Mouse (Mus musculus): ENCODE measurements around the gene 4930503E14Rik. TPM values are rescaled to one million over a fixed set of nuclear protein-coding genes. Genes with fewer than 3 reads are reported as not detected.
"Not testable (repeated sequence)": the region's sequence is repeated elsewhere in the genome, so short reads cannot be mapped to it uniquely, and the experiment has no call there.

4930503E14Rik gene
- not detected in 2 replicates for polyA plus RNA-seq (2015; fragmentation: Nextera tagmentation; extraction: Ambion mirVana)

DNA sequence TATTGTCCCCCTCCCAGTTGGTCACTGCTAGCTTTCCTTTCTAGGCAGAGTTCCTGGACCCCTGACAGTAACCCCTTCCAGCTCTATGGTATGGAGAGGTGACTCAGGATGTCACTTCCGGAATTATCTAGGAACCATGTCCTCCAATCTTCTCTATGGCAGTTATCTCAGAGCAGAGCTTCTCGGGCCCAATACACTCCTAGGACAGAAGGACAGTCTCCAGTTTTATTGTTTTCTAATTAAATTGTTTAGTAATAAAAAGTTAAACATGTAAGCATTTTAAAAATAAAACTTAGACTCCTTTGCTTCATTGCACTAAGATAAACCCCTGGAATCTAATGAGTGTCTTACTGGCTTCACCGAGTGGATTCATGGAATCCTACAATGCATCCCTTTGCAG, at the start of gene 4930503E14Rik:
Gene 4930503E14Rik (minus strand): TSS at position 101 of the 400 bp plus-strand sequence.
- not testable (repeated sequence) for H3K9me3 ChIP-seq; H3K27me3 ChIP-seq; H3K4me3 ChIP-seq; ATAC-seq (ENCODE audit: insufficient number of reproducible peaks, insufficient read depth, low FRiP score, low TSS enrichment, low read depth); H3K36me3 ChIP-seq; H3K4me1 ChIP-seq; H3K9ac ChIP-seq; H3K27ac ChIP-seq; H3K4me2 ChIP-seq
- WGBS = 86% methylated on average over 3 of the region's 3 CpGs

DNA sequence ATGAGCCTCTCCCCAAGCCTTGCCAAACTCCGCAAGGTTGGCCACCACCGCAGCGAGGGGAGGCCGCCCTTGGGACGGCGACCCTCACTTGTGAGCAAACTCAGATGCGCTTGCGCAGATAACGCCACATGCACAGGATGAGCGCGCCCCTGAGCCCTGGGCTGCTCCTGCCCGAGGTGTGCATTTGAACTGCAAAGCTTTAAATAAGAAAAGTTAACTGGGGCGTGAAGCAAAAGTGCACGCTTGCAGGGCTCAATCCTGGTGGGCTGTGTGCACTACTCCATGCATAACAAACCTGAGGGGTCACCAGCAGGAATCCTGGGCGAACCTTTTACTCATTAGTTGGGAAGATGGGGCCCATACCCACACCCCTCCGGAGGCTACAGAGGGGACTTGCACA, 35.0 kb upstream of the 4930503E14Rik start:
- Histone ChIP-seq H3K4me1 (no peaks in the 10 kb centered on the region), H3K27ac (no peak overlapping the region), H3K27me3 (no peaks in the 10 kb centered on the region), H3K4me2 (no peak overlapping the region), H3K36me3 (no peaks in the 10 kb centered on the region), H3K4me3 (no peak overlapping the region), H3K9me3 (0 out of 2 replicates have a peak, but pooled peaks cover 2% of the 10 kb centered on the region), H3K9ac (no peak overlapping the region)
- ATAC-seq (ENCODE audit: insufficient number of reproducible peaks, insufficient read depth, low FRiP score, low TSS enrichment, low read depth) = no peak
- 89% methylated on average over 16 of the region's 16 CpGs for WGBS

DNA sequence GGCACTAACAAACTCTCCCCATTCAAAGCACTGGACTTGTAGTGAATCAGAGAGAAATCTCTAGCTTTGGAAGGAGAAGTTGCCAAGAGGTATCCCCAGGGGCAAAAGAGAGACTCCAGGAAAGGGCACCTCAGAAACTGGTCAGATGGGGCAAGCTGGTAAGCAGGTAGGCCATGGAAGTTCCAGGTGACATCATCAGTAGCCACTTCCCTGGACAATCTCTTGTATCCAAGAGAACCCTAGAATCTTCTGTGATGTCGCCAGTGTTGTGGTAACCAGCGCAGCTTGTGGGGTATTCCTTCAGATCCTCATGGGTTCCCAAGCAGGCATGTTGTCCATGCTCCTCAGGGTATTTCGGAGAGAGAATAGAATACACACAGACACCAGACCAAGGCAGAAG, 15.7 kb downstream of the 4930503E14Rik start, which contains the start of gene Gm8212:
Gene Gm8212 (plus strand): TSS at position 301 of the 400 bp plus-strand sequence.
- 69% methylated on average over 2 of the region's 3 CpGs for WGBS
- ATAC-seq (ENCODE audit: insufficient number of reproducible peaks, insufficient read depth, low FRiP score, low TSS enrichment, low read depth); H3K4me1 ChIP-seq; H3K4me3 ChIP-seq; H3K9ac ChIP-seq; H3K9me3 ChIP-seq; H3K36me3 ChIP-seq; H3K4me2 ChIP-seq; H3K27me3 ChIP-seq; H3K27ac ChIP-seq: not testable (repeated sequence)

DNA sequence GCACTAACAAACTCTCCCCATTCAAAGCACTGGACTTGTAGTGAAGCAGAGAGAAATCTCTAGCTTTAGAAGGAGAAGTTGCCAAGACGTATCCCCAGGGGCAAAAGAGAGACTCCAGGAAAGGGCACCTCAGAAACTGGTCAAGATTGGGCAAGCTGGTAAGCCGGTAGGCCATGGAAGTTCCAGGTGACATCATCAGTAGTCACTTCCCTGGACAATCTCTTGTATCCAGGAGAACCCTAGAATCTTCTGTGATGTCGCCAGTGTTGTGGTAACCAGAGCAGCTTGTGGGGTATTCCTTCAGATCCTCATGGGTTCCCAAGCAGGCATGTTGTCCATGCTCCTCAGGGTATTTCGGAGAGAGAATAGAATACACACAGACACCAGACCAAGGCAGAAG, 89.5 kb downstream of the 4930503E14Rik start, which contains the start of gene Gm3327:
Gene Gm3327 (plus strand): TSS at position 301 of the 400 bp plus-strand sequence.
- 91% methylated on average over 4 of the region's 4 CpGs for WGBS
- not testable (repeated sequence) for H3K36me3 ChIP-seq; H3K9ac ChIP-seq; H3K4me3 ChIP-seq; H3K27ac ChIP-seq; H3K27me3 ChIP-seq; H3K4me2 ChIP-seq; H3K9me3 ChIP-seq; ATAC-seq (ENCODE audit: insufficient number of reproducible peaks, insufficient read depth, low FRiP score, low TSS enrichment, low read depth); H3K4me1 ChIP-seq

Other genes with a start within 250 kb of the 4930503E14Rik start
- not detected in 2 replicates for gene Ang6, start 211.0 kb downstream of the 4930503E14Rik start, polyA plus RNA-seq (2015; fragmentation: Nextera tagmentation; extraction: Ambion mirVana)
- not detected in 2 replicates for gene Ear2, start 110.6 kb downstream of the 4930503E14Rik start, polyA plus RNA-seq (2015; fragmentation: Nextera tagmentation; extraction: Ambion mirVana)
- gene Gm3327, start 89.4 kb downstream of the 4930503E14Rik start, polyA plus RNA-seq (2015; fragmentation: Nextera tagmentation; extraction: Ambion mirVana) = not detected in 2 replicates
- not detected in 2 replicates for gene Gm8212, start 15.6 kb downstream of the 4930503E14Rik start, polyA plus RNA-seq (2015; fragmentation: Nextera tagmentation; extraction: Ambion mirVana)
- not detected in 2 replicates for gene Gm8220, start 72.3 kb upstream of the 4930503E14Rik start, polyA plus RNA-seq (2015; fragmentation: Nextera tagmentation; extraction: Ambion mirVana)
- gene Gm5930, start 125.3 kb upstream of the 4930503E14Rik start, polyA plus RNA-seq (2015; fragmentation: Nextera tagmentation; extraction: Ambion mirVana) = not detected in 2 replicates
- gene Gm8229, start 152.1 kb upstream of the 4930503E14Rik start, polyA plus RNA-seq (2015; fragmentation: Nextera tagmentation; extraction: Ambion mirVana) = not detected in 2 replicates
- gene Gm3371, start 197.4 kb upstream of the 4930503E14Rik start, polyA plus RNA-seq (2015; fragmentation: Nextera tagmentation; extraction: Ambion mirVana) = not detected in 2 replicates
- gene Gm8232, start 220.4 kb upstream of the 4930503E14Rik start, polyA plus RNA-seq (2015; fragmentation: Nextera tagmentation; extraction: Ambion mirVana) = not detected in 2 replicates

Measured in embryonic facial prominence, embryonic 13.5 days (tissue).